Mouse (Mus musculus) hindbrain, embryonic 16.5 days (tissue): ENCODE results near the gene Slc13a4. TPM values are rescaled to one million over a fixed set of nuclear protein-coding genes. Genes with fewer than 3 reads are reported as not detected.

ENCODE experiments used
- ATAC-seq: fragments of 200-750 bp; cut with Nextera tagmentation; 2 replicates; pipeline ENCODE4 v1.8.0; 2017; ENCODE audit warnings: moderate TSS enrichment, moderate library complexity
- H3K27ac ChIP-seq: fragments of 300-500 bp; sonication (generic); 2 replicates; pipeline ENCODE4 v1.5.1; 2014; ENCODE audit warnings: low read depth, mild to moderate bottlenecking, control low read depth, low read length, moderate library complexity
- H3K27me3 ChIP-seq: fragments of 300-500 bp; sonication (generic); replicated peaks from 2 replicates; pipeline ENCODE4 v1.6.1; 2014; ENCODE audit warnings: low read length; ENCODE audit not compliant: control insufficient read depth, insufficient read depth
- H3K36me3 ChIP-seq: fragments of 300-500 bp; sonication (generic); 2 replicates; pipeline ENCODE4 v1.6.1; 2014; ENCODE audit warnings: mild to moderate bottlenecking, low read length, moderate library complexity, mixed read lengths; ENCODE audit not compliant: control insufficient read depth, insufficient read depth
- H3K4me1 ChIP-seq: fragments of 300-500 bp; sonication (generic); 2 replicates; pipeline ENCODE4 v1.6.1; 2014; ENCODE audit warnings: low read depth, low read length; ENCODE audit not compliant: control insufficient read depth, insufficient read depth
- H3K4me2 ChIP-seq: fragments of 300-500 bp; sonication (generic); 2 replicates; pipeline ENCODE4 v1.6.1; 2014; ENCODE audit warnings: mild to moderate bottlenecking, low read length, control low read depth, moderate library complexity
- H3K4me3 ChIP-seq: fragments of 300-500 bp; sonication (generic); 2 replicates; pipeline ENCODE4 v1.5.1; 2014; ENCODE audit warnings: mild to moderate bottlenecking, low read length, control low read depth, moderate library complexity
- H3K9ac ChIP-seq: fragments of 300-500 bp; sonication (generic); 2 replicates; pipeline ENCODE4 v1.6.1; 2014; ENCODE audit warnings: low read depth, mild to moderate bottlenecking, control low read depth, low read length, moderate library complexity
- H3K9me3 ChIP-seq: fragments of 300-500 bp; sonication (generic); 2 replicates; pipeline ENCODE4 v1.6.1; 2014; ENCODE audit warnings: mild to moderate bottlenecking, low read length, moderate library complexity; ENCODE audit not compliant: control insufficient read depth
- WGBS: fragments of 180-500 bp; shearing (Covaris S2); extraction: QIAGEN DNeasy Blood & Tissue Kit; methylation state at CpG from one replicate; pipeline ENCODE4 v1.1.7; 2014; 5-methylcytosine and 5-hydroxymethylcytosine counted together
- polyA plus RNA-seq: library from polyadenylated mRNA; unstranded; fragments of >200 nt; fragmentation: Nextera tagmentation; extraction: Ambion mirVana; gene quantifications from 2 replicates; pipeline ENCODE4 v1.2.1, GENCODE M21; 2015

Gene Slc13a4
- polyA plus RNA-seq, 1 experiment from 2014 or later = 11.2 TPM

DNA sequence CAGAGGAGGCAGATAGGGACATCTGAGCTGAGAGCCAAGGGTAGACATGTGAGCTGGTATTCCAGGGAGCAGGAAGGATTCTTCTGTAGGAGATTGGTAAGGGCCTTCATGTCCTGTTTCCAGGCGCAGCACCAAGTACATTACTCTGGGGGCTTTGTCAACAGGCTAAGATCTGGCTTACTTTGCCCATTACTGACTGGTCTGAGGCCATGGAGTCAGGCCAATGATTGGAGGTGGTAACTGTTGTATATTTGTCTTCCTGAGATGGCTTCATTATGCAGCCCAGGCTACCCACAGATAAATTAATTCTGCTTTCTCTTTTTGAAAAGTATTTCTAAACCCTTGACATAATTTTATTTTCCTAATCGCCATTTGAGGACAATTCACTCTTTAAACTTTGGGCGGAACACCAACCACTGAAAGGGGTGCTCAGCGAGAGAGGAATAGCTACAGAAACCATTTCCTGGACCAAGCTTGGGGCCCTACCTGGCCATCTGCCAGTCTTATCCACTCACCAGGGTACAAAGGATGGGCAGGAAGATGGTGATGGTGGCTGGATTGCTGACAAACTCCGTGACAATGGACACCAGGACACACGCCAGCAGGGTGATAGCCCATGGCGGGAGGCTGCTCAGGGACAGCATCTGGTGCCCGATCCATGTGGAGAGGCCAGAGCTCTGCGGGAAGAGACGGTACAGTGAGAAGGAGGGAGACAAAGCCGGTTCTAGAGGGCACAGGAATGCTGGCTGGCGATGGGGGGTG, 36.7 kb downstream of the Slc13a4 start:
- Histone ChIP-seq H3K9ac (no peak overlapping the region), H3K9me3 (no peaks in the 10 kb centered on the region), H3K4me3 (no peak overlapping the region), H3K27ac (no peak overlapping the region), H3K36me3 (no peaks in the 10 kb centered on the region), H3K4me1 (no peaks in the 10 kb centered on the region), H3K4me2 (no peak overlapping the region), H3K27me3 (no peaks in the 10 kb centered on the region)
- peak; percentile 85 for ATAC-seq
- 67% methylated on average over 12 of the region's 12 CpGs for WGBS

DNA sequence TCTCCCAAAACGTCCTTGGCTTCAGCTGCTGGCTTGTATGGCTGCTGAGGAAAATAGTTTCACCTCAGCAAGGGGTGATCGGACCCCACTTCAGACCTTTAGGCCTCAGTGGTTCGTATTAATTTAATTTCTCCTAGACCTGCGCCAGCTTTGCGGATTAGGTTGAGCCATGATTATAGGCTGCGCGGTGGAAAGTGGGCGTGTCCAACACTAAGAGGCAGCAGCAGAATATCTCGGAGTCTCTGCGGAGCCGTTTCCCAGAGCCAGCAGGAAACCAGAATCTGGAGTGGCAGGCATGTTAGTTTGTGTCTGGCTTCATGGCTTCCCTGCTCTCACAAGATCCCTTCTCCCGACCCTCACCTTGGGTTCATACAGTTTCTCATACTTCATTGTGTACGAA, 38.3 kb downstream of the Slc13a4 start:
- H3K27me3 ChIP-seq = no peaks in the 10 kb centered on the region
- 82% methylated on average over 13 of the region's 13 CpGs for WGBS
- H3K27ac ChIP-seq = no peak overlapping the region

DNA sequence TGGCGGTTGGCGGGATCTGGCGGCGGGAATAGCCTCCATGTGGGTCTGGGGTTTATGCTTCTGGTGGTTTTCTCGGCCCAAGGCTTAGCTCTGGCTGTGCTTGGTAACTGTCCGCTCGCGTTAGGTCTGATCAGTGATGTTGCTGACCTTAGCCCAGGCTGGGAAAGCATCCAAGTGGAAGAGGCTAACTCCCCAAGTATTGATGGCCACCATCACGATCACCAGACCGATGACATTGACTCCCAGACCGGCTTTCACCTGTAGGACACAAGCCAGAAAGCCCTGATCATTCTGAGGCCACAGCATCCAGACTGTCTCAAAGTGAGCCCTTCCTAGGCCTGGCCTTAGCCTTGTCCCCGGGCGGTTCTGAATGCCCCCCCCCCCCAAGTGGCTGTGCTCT, 39.2 kb downstream of the Slc13a4 start:
- Histone ChIP-seq H3K4me1 (no peaks in the 10 kb centered on the region), H3K4me3 (no peak overlapping the region), H3K27me3 (no peaks in the 10 kb centered on the region), H3K9ac (no peak overlapping the region), H3K4me2 (no peak overlapping the region), H3K27ac (no peak overlapping the region), H3K9me3 (no peaks in the 10 kb centered on the region), H3K36me3 (no peaks in the 10 kb centered on the region)
- 98% methylated on average over 13 of the region's 13 CpGs for WGBS
- no peak for ATAC-seq

More for the DNA sequence above, 38.3 kb downstream of the Slc13a4 start:
- no peak for ATAC-seq
- Histone ChIP-seq H3K4me3 (no peak overlapping the region), H3K9ac (no peak overlapping the region), H3K4me1 (no peaks in the 10 kb centered on the region), H3K4me2 (no peak overlapping the region), H3K9me3 (no peaks in the 10 kb centered on the region), H3K36me3 (no peaks in the 10 kb centered on the region)

DNA sequence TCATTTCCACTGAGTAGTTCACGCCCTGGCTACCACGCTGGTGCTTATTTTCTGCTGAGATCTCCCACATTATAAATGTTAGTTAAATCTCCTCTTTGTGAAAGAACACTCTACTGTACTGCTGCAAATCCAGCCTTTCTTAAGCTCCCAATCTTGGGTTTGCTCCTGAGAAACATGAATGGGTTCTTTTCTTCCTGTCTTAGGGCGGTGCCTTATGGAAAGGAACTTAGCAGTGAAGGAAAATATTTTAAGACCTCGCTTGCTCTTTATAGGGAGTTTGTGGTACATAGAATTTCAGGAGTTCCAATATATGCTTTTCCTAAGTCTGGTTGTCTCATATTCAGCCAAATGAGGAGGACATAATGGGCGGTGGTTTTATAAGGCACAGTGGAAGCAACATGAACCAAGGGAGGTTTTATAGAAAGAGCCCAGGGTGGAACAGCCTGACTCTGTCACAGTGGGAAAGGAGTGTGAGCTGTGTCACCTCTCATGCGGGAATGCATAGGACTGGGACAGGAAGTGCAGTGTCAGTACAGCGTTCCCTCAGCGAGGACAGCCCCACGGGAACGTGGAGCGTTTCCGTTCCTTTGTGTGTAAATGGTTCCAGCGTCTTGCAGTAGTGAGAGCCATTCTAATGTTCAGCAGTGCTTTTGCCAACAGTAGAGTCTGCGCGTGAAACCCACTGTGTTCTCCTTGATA, 42.2 kb downstream of the Slc13a4 start:
- Histone ChIP-seq H3K9ac (no peak overlapping the region), H3K27ac (no peak overlapping the region), H3K9me3 (no peaks in the 10 kb centered on the region), H3K4me3 (no peak overlapping the region), H3K4me2 (no peak overlapping the region), H3K36me3 (0 out of 2 replicates have a peak, but pooled peaks cover 2% of the 10 kb centered on the region), H3K4me1 (no peaks in the 10 kb centered on the region), H3K27me3 (no peaks in the 10 kb centered on the region)
- no peak for ATAC-seq
- 88% methylated on average over 15 of the region's 15 CpGs for WGBS

DNA sequence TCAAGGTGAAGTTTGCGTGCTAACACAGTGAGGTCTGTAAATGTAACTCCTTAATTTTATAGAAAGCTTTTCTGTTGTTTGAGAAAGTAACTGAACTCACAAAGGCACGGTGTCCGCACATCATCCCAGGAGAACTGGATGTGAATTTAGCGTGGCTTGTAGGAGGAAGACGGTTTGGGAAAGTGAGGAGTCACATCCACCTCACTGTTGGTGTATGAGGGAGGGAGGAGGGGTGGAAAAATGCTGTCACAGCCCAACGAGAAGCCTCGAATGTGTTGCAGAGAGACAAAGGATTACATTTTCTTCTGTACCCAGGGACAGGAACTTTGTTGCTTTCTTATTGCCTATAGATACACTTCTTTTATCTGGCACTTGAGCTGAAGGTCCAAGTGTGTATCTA, 47.4 kb downstream of the Slc13a4 start:
- peaks cover 2% of the 10 kb centered on the region; the same call in 1 of the 2 replicates for H3K4me1 ChIP-seq
- H3K4me3 ChIP-seq = no peak overlapping the region
- H3K27ac ChIP-seq = no peak overlapping the region
- 0 out of 2 replicates have a peak, but pooled peaks cover 2% of the 10 kb centered on the region for H3K36me3 ChIP-seq
- H3K9ac ChIP-seq = no peak overlapping the region
- H3K9me3 ChIP-seq = no peaks in the 10 kb centered on the region
- ATAC-seq = no peak
- no peaks in the 10 kb centered on the region for H3K27me3 ChIP-seq
- 85% methylated on average over 7 of the region's 7 CpGs for WGBS
- H3K4me2 ChIP-seq = no peak overlapping the region

DNA sequence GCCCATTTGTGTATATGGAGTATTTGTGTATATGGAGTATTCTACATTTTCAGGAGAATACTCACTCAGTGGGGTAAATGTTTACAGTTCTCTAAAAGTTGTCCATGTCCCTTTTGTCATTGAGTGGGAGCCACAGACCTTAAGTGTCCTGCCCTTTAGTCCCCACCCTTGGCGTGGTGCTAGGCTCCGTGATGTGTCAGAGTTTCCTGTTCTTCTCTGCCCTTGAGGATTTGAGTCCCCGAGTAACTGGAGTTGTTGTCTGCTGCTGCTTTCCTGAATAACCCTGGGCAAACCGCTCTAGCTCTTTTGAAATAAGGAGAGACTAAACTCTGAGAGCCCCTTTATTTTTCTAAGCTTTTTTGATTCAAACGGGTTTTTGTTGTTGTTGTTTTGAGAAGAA, 48.4 kb downstream of the Slc13a4 start:
- peaks cover 11% of the 10 kb centered on the region for H3K4me1 ChIP-seq
- no peak for ATAC-seq
- H3K27me3 ChIP-seq = no peaks in the 10 kb centered on the region
- WGBS = 83% methylated on average over 5 of the region's 5 CpGs
- H3K9ac ChIP-seq = no peak overlapping the region
- no peaks in the 10 kb centered on the region for H3K9me3 ChIP-seq
- H3K4me2 ChIP-seq = no peak overlapping the region
- no peak overlapping the region for H3K4me3 ChIP-seq
- 0 out of 2 replicates have a peak, but pooled peaks cover 2% of the 10 kb centered on the region for H3K36me3 ChIP-seq
- H3K27ac ChIP-seq = no peak overlapping the region

DNA sequence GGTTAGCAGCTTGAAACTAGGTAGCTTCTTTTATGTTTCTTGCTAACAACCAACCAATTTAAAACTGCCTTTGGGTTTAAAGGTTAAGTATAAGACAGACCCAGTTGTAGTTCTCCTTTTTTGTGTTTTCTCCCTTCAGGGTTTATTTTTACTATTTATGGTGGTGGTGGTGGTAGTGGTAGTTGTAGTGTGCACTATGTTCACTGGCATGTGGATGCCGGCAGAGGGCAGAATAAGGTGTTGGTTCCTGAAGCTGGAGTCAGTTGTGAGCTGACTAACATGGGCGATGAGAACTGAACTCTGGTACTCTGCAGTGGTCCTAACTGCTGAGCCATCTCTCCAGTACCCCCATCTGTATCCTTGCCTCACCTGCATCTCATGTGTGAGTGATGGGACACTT, 49.0 kb downstream of the Slc13a4 start:
- no peak overlapping the region for H3K4me3 ChIP-seq
- ATAC-seq = no peak
- no peaks in the 10 kb centered on the region for H3K27me3 ChIP-seq
- H3K4me1 ChIP-seq = peaks cover 17% of the 10 kb centered on the region
- WGBS = 95% methylated on average over 2 of the region's 2 CpGs
- H3K9me3 ChIP-seq = no peaks in the 10 kb centered on the region
- H3K9ac ChIP-seq = no peak overlapping the region
- H3K36me3 ChIP-seq = 0 out of 2 replicates have a peak, but pooled peaks cover 2% of the 10 kb centered on the region
- no peak overlapping the region for H3K27ac ChIP-seq
- H3K4me2 ChIP-seq = no peak overlapping the region

DNA sequence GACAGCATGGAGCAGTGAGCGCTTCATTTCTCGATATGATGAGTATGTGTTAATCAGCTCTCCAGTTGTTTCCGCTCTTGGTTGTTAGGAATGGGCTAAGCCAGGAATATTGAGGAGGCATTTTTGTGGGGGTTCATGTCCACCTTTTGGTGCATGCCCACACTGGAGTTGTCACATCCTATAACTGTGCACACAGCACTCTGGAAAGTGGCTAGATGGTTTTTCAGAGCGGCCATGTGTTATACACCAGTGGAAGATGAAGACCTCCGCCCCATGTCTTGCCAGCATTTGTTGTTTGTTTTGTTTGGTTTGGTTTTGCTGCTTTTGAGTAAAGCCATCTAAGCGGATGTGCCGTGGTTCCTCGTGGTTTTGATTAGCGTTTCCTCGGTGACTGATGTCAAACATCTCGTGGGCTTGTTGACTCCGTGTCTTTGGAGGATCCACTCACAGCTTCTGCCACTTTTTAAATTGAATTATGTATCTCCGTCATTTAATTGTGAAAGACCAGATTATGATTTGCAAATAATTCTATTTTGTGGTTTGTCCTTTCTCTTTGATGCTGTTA, 50.2 kb downstream of the Slc13a4 start:
- no peak overlapping the region for H3K4me2 ChIP-seq
- WGBS = 84% methylated on average over 13 of the region's 13 CpGs
- no peak for ATAC-seq
- no peak overlapping the region for H3K27ac ChIP-seq
- H3K4me3 ChIP-seq = no peak overlapping the region
- 0 out of 2 replicates have a peak, but pooled peaks cover 2% of the 10 kb centered on the region for H3K36me3 ChIP-seq
- H3K9ac ChIP-seq = no peak overlapping the region
- H3K4me1 ChIP-seq = peaks cover 25% of the 10 kb centered on the region
- no peaks in the 10 kb centered on the region for H3K27me3 ChIP-seq
- no peaks in the 10 kb centered on the region for H3K9me3 ChIP-seq

DNA sequence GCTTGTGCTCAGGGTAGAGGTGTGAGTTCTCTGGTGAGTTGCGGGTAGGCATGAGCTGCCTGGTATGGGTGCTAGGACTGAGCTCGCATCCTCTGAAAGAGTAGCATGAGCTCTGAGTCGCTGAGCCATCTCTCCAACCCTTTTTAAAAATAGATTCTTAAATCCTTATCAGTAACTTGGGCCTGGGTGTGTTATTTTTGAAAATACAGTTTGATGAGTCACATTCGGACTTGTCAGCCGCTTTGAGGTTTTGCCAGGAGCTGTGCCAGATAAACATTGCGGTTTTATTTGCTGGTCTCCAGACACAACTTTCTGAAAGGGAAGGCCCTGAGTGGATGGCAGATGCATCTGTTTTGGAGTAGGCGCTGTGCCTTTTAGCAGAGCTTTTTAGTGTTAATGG, 51.2 kb downstream of the Slc13a4 start:
- no peak for ATAC-seq
- WGBS = 87% methylated on average over 7 of the region's 7 CpGs

More for the DNA sequence above, 51.2 kb downstream of the Slc13a4 start:
- Histone ChIP-seq H3K36me3 (0 out of 2 replicates have a peak, but pooled peaks cover 2% of the 10 kb centered on the region), H3K27ac (no peak overlapping the region), H3K4me1 (peaks cover 25% of the 10 kb centered on the region), H3K9ac (no peak overlapping the region), H3K9me3 (no peaks in the 10 kb centered on the region), H3K4me3 (no peak overlapping the region), H3K27me3 (no peaks in the 10 kb centered on the region), H3K4me2 (no peak overlapping the region)
